Mouse (Mus musculus): ENCODE results near the gene Asb8. TPM values are rescaled to one million over a fixed set of nuclear protein-coding genes. Genes with fewer than 3 reads are reported as not detected.

The Asb8 gene
- polyA plus RNA-seq, 1 experiment, result 28.2 TPM

DNA sequence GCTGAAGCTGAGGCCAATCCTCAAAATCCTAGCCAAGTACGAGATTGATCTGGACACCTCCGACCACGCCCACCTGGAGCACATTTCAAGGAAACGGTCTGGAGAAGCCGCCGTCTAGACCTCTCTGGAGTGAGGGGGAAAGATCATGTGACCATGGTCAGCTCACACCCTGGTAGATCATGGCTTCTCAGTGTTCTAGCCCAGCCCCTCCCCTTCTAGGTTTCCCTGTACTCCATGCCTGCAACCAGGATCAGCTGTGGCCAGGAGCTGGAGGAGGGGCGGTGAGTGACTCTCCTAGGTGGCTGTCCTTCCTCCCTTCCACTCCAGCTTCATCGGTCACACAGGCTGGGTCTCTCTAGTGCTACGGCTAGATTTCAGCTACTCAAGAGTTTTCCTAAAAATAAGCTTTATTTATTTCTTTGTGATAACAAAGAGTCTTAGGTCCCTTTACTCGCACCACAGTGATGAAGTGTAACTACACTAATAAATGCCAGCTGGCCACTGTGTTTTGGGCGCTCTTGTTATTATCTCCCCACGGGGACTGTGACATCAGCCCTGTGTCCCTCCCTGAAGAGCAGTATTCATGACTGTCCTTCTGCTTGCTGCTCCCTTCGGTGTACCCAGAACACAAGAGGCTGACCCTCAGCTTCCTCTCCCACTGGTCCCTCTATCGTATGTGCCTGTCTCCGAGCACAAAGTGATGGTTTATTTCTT is 33.3 kb downstream of the Asb8 start:
- TF ChIP-seq POLR2A (IDR thresholded peaks at IDR 0.05; ENCODE audit: borderline replicate concordance, low read depth, low read length) (no peak), CTCF (IDR thresholded peaks at IDR 0.05; ENCODE audit: low read depth, low read length) (no peak)
- Histone ChIP-seq H3K4me3 (ENCODE audit: insufficient read depth, low read length) (no peak overlapping the region), H3K27ac (ENCODE audit: insufficient read depth, low read depth, low read length) (no peak overlapping the region), H3K4me1 (ENCODE audit: control insufficient read depth, insufficient read depth, low read length) (peaks cover 13% of the 10 kb centered on the region)

DNA sequence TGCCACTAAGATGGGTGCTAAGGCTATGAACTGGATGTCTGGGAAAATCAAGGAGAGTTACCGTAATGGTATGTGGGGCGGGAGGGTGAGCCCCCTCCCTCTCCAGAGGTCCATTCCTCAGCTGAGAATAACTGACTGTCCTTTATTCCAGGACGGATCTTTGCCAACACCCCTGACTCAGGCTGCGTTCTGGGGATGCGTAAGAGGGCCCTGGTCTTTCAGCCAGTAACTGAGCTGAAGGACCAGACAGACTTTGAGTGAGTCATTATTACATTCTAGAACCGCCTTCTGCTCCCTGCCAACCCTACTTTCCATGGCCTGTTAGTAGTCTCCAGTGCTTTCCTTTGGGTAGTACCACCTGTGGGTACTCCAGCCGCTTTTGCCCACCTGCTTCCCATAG is 34.0 kb downstream of the Asb8 start:
- Histone ChIP-seq H3K27ac (ENCODE audit: insufficient read depth, low read depth, low read length) (no peak overlapping the region), H3K4me3 (ENCODE audit: insufficient read depth, low read length) (no peak overlapping the region), H3K4me1 (ENCODE audit: control insufficient read depth, insufficient read depth, low read length) (peaks cover 13% of the 10 kb centered on the region)
- no peak for TF ChIP-seq CTCF (IDR thresholded peaks at IDR 0.05; ENCODE audit: low read depth, low read length)
- TF ChIP-seq POLR2A (IDR thresholded peaks at IDR 0.05; ENCODE audit: borderline replicate concordance, low read depth, low read length), result no peak

DNA sequence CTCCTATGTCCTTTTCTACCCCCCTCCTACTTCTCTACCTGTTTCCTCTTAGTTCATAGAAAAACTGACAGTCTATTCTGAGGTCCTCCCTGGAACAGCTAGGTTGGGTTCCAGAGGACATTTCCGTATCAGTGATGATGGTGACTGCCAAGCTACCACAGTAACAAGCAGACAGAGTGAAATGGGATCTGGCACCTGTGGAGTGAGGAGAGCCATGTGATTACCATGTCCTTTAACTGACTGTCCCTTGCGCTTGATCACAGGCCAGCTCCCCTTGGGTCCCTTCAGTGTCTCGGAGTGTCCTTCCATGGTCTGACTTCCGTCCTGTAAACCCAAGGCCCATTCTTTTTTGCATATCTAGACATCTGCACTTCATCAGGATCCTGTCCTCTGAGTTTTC is 34.4 kb downstream of the Asb8 start:
- TF ChIP-seq POLR2A (IDR thresholded peaks at IDR 0.05; ENCODE audit: borderline replicate concordance, low read depth, low read length) (no peak), CTCF (IDR thresholded peaks at IDR 0.05; ENCODE audit: low read depth, low read length) (no peak)
- Histone ChIP-seq H3K4me1 (ENCODE audit: control insufficient read depth, insufficient read depth, low read length) (peaks cover 13% of the 10 kb centered on the region), H3K27ac (ENCODE audit: insufficient read depth, low read depth, low read length) (no peak overlapping the region), H3K4me3 (ENCODE audit: insufficient read depth, low read length) (no peak overlapping the region)

DNA sequence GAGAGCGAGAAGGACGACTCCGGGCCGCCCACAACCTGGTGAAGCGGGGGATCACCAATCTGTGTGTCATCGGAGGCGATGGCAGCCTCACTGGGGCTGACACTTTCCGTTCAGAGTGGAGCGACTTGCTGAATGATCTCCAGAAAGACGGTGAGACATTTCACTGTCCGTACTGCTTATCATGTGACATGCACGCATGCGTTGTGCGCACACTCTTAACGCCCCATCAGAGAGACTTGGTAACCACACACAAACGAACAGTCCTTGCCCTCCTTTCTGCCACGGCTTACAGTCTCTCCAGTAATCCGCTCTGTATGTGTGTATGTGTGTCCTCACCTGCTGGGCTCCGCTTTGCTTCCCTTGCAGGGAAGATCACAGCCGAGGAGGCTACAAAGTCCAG is 44.6 kb downstream of the Asb8 start:
- Histone ChIP-seq H3K4me1 (ENCODE audit: control insufficient read depth, insufficient read depth, low read length) (no peaks in the 10 kb centered on the region), H3K27ac (ENCODE audit: insufficient read depth, low read depth, low read length) (no peak overlapping the region), H3K4me3 (ENCODE audit: insufficient read depth, low read length) (no peak overlapping the region)
- no peak for TF ChIP-seq POLR2A (IDR thresholded peaks at IDR 0.05; ENCODE audit: borderline replicate concordance, low read depth, low read length)

DNA sequence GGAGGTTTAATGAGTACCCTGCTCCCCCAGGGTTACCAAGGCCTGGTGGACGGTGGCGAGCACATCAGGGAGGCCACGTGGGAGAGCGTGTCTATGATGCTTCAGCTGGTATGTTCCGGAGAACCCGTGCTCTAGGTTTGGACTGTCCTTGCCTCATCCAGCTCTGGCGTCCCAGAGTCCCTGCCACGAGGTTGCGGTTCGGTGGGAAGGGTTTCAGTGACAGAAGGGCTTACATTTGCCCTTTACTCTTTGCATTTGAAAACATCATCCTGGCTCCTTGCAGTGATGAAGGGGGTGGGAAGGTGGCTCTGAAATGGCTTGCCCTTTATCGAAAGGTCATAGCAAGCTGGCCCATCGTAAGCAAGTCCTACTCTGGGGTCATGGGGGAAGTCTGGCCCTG is 46.1 kb downstream of the Asb8 start:
- no peak for TF ChIP-seq POLR2A (IDR thresholded peaks at IDR 0.05; ENCODE audit: borderline replicate concordance, low read depth, low read length)
- TF ChIP-seq CTCF (IDR thresholded peaks at IDR 0.05; ENCODE audit: low read depth, low read length), result no peak
- Histone ChIP-seq H3K4me3 (ENCODE audit: insufficient read depth, low read length) (no peak overlapping the region), H3K27ac (ENCODE audit: insufficient read depth, low read depth, low read length) (no peak overlapping the region), H3K4me1 (ENCODE audit: control insufficient read depth, insufficient read depth, low read length) (no peaks in the 10 kb centered on the region)

DNA sequence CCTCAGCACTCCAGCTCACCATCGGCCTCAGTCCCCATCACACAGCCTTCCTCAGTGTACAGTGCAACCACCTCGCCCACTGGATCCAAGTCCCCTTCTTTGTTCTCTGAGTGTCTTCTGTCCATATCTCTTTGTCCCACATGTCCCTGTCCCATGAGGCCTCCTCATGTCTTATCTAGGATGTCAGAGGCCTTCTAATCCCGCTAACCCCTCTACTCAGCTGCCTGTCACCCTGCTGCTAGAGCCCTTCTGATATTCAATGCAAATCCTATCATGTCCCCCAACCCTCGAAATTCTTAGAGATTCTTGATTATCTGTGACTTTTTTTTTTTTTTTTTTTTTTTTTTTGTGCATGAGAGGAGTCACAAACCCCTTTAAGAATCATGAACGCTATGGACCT is 49.1 kb downstream of the Asb8 start:
- no peaks in the 10 kb centered on the region for H3K4me1 ChIP-seq (ENCODE audit: control insufficient read depth, insufficient read depth, low read length)
- TF ChIP-seq POLR2A (IDR thresholded peaks at IDR 0.05; ENCODE audit: borderline replicate concordance, low read depth, low read length), result no peak
- H3K4me3 ChIP-seq (ENCODE audit: insufficient read depth, low read length), result no peak overlapping the region
- H3K27ac ChIP-seq (ENCODE audit: insufficient read depth, low read depth, low read length), result no peak overlapping the region

DNA sequence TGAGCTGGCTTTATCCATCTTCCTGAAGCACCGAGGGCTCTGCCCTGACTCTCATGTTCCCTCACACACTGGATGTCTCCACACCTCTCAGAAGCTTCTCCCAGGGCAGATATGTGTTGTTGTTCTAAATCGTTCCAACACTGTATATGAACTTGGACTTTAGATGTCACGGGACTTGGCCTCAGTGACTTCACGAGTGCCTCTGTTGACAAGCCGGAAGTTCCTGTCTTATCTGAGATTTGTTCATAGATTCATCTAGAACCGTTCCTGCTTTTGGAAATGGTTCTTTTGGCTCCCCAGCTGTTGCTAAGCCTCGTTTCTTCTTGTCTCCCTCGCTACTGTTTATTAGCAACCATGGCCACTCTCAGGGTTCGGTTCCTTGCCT is 49.7 kb downstream of the Asb8 start:
- H3K4me1 ChIP-seq (ENCODE audit: control insufficient read depth, insufficient read depth, low read length), result no peaks in the 10 kb centered on the region
- H3K4me3 ChIP-seq (ENCODE audit: insufficient read depth, low read length), result no peak overlapping the region
- TF ChIP-seq CTCF (IDR thresholded peaks at IDR 0.05; ENCODE audit: low read depth, low read length) (no peak), POLR2A (IDR thresholded peaks at IDR 0.05; ENCODE audit: borderline replicate concordance, low read depth, low read length) (no peak)
- no peak overlapping the region for H3K27ac ChIP-seq (ENCODE audit: insufficient read depth, low read depth, low read length)

DNA sequence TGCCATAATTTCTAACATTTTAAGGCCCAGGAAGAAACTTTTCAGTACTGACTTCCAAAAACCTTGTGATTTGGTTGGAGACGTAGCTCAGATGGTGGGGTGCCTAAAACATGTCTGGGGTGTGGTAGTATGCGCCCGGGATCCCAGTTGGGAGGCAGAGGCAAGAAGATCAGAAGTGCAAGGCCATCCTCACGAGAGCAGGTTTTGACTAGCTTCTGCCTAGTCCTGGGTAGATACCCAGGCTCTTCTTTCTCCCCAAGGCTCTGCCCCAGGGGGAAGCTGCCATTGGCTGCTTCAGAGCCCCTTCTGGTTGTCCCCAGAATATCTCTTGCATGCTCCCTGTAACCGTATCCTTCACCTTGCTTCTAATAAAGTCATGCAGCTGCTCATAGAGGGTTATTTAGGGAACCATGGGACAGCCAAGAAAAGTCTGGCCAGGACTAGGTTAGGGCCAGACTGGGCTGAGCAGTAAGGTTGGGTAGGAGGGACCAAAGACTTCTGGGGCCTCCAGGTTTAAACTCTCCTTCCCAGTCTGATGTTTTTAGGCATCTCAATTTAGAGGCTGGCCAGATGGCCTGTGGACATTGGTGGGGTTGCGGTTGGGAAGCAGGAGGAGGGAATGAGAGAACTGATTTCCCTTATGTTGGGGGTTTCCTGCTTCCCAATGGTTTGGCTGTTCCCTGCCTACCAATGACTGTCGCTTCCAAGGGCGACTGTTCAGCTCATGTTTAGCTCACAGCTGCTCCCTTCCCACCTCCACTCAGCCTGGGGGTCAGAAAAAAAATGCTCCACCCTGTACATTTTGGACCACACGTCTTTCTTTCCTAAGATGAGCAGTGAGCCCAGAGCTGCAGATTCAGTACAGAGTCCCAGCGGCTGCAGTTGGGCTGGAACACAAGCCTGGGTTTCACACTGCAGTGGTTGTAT is 50.3 kb downstream of the Asb8 start:
- no peak for TF ChIP-seq POLR2A (IDR thresholded peaks at IDR 0.05; ENCODE audit: borderline replicate concordance, low read depth, low read length)
- no peak for TF ChIP-seq CTCF (IDR thresholded peaks at IDR 0.05; ENCODE audit: low read depth, low read length)
- H3K4me3 ChIP-seq (ENCODE audit: insufficient read depth, low read length), result no peak overlapping the region
- H3K27ac ChIP-seq (ENCODE audit: insufficient read depth, low read depth, low read length), result no peak overlapping the region
- no peaks in the 10 kb centered on the region for H3K4me1 ChIP-seq (ENCODE audit: control insufficient read depth, insufficient read depth, low read length)

DNA sequence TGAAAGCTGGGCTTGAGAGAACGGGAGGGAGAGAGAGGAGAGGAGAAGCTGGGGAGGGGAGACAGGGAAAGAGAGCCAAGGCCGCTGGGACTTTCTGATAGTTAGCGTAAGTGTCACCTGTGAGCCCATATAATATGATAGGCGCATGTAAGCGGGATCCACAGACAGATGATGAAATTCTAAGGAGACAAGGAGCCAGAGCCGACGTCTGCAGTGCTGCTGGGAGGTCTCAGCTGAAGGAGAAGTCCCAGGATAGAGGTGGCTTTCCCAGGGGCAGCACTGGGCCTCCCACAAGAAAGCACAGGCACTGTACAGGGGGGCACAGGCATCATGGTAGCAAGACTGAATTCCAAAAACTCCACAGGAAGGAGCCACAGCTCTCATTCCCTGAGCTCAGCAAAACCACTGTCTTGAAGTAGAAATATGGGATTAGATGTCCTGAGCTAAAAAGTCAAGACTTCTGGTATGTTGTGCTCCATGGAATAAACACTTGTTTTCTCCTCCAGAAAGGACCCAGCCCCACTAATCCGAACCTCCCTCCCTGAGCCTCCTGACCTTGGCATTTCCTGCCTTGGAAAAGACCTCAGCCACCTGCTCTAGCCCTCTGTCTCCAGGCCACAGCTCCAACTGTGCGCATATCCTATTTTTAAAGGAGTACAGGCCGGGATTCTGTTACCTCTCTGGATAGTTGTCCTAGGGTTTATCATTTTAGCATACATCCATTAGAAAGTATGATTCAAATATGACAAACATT is 51.1 kb downstream of the Asb8 start:
- no peak for TF ChIP-seq CTCF (IDR thresholded peaks at IDR 0.05; ENCODE audit: low read depth, low read length)
- no peak for TF ChIP-seq POLR2A (IDR thresholded peaks at IDR 0.05; ENCODE audit: borderline replicate concordance, low read depth, low read length)
- Histone ChIP-seq H3K4me3 (ENCODE audit: insufficient read depth, low read length) (no peak overlapping the region), H3K27ac (ENCODE audit: insufficient read depth, low read depth, low read length) (no peak overlapping the region), H3K4me1 (ENCODE audit: control insufficient read depth, insufficient read depth, low read length) (no peaks in the 10 kb centered on the region)

DNA sequence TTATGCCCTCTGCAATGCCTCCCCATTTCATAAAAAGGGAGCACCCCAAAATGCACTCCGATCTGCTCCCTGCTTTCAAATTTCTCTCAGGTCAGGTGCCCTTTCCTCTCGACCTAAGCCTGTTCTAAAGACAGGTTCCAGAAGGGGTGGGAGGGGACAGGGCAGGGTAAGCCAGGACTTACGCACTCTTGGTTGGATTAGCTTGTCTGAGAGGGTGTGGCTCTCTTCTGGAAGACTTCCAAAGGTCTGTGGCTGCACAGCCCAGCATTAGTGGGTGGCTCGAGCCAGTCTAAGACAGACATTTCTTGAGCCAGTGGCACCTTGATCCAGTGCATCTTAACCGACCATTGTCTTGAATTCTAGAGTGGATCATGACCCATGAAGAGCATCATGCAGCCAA is 53.6 kb downstream of the Asb8 start:
- Histone ChIP-seq H3K4me1 (ENCODE audit: control insufficient read depth, insufficient read depth, low read length) (peaks cover 7% of the 10 kb centered on the region), H3K27ac (ENCODE audit: insufficient read depth, low read depth, low read length) (no peak overlapping the region), H3K4me3 (ENCODE audit: insufficient read depth, low read length) (no peak overlapping the region)
- no peak for TF ChIP-seq CTCF (IDR thresholded peaks at IDR 0.05; ENCODE audit: low read depth, low read length)
- TF ChIP-seq POLR2A (IDR thresholded peaks at IDR 0.05; ENCODE audit: borderline replicate concordance, low read depth, low read length), result no peak
